Mouse (Mus musculus) kidney, embryonic 16.5 days (tissue): ENCODE measurements around the gene Eif2ak1. TPM values are rescaled to one million over a fixed set of nuclear protein-coding genes. Genes with fewer than 3 reads are reported as not detected.

Source experiments
- ATAC-seq: fragments of 200-750 bp; cut with Nextera tagmentation; 2 replicates; pipeline ENCODE4 v1.8.0; 2017; ENCODE audit warnings: moderate TSS enrichment; ENCODE audit not compliant: low FRiP score, low TSS enrichment
- H3K27ac ChIP-seq: fragments of 300-500 bp; sonication (generic); 2 replicates; pipeline ENCODE4 v1.5.1; 2014; ENCODE audit warnings: low read length
- H3K27me3 ChIP-seq: fragments of 300-500 bp; sonication (generic); 2 replicates; pipeline ENCODE4 v1.6.1; 2014; ENCODE audit warnings: low read length, control low read depth, mixed read lengths; ENCODE audit not compliant: insufficient read depth
- H3K36me3 ChIP-seq: fragments of 300-500 bp; sonication (generic); 2 replicates; pipeline ENCODE4 v1.6.1; 2014; ENCODE audit warnings: low read length, control low read depth, mixed read lengths; ENCODE audit not compliant: insufficient read depth
- H3K4me1 ChIP-seq: fragments of 300-500 bp; sonication (generic); 2 replicates; pipeline ENCODE4 v1.6.1; 2014; ENCODE audit warnings: low read length, control low read depth, mixed read lengths; ENCODE audit not compliant: insufficient read depth
- H3K4me2 ChIP-seq: fragments of 300-500 bp; sonication (generic); replicated peaks from 2 replicates; pipeline ENCODE4 v1.6.1; 2014; ENCODE audit warnings: low read depth, low read length
- H3K4me3 ChIP-seq: fragments of 300-500 bp; sonication (generic); 2 replicates; pipeline ENCODE4 v1.5.1; 2014; ENCODE audit warnings: mild to moderate bottlenecking, low read length
- H3K9ac ChIP-seq: fragments of 300-500 bp; sonication (generic); replicated peaks from 2 replicates; pipeline ENCODE4 v1.6.1; 2014; ENCODE audit warnings: low read length
- H3K9me3 ChIP-seq: fragments of 300-500 bp; sonication (generic); 2 replicates; pipeline ENCODE4 v1.6.1; 2016; ENCODE audit warnings: low read length, control low read depth
- WGBS: fragments of 180-500 bp; shearing (Covaris S2); extraction: QIAGEN DNeasy Blood & Tissue Kit; methylation state at CpG from one replicate; pipeline ENCODE4 v1.1.7; 2014; 5-methylcytosine and 5-hydroxymethylcytosine counted together
- polyA plus RNA-seq: library from polyadenylated mRNA; unstranded; fragments of >200 nt; fragmentation: Nextera tagmentation; extraction: Ambion mirVana; gene quantifications from 2 replicates; pipeline ENCODE4 v1.2.1, GENCODE M21; 2015

Gene Eif2ak1
- polyA plus RNA-seq, 1 experiment from 2014 or later, result 41.5 TPM

- Histone ChIP-seq H3K9ac (peak overlapping the region; percentile 83), H3K36me3 (no peaks in the 10 kb centered on the region), H3K4me1 (peaks cover 11% of the 10 kb centered on the region), H3K9me3 (no peaks in the 10 kb centered on the region), H3K4me2 (peak overlapping the region; percentile 72), H3K4me3 (peak overlapping the region; percentile 83), H3K27ac (0 out of 2 replicates have a peak overlapping the region, but pooled peaks have one; percentile 20), H3K27me3 (no peaks in the 10 kb centered on the region)
- peak; percentile 82 for ATAC-seq
- WGBS, result under 1% methylated on average over 32 of the region's 32 CpGs
Observed at GRCm38 (mm10) chr5:143817931-143818311, 333 bp downstream of the Eif2ak1 start.

- Histone ChIP-seq H3K36me3 (no peaks in the 10 kb centered on the region), H3K27me3 (no peaks in the 10 kb centered on the region), H3K4me3 (peak overlapping the region; percentile 83), H3K27ac (no peak overlapping the region), H3K9ac (peak overlapping the region; percentile 83), H3K9me3 (no peaks in the 10 kb centered on the region), H3K4me2 (peak overlapping the region; percentile 72), H3K4me1 (peaks cover 11% of the 10 kb centered on the region)
- 7% methylated on average over 10 of the region's 10 CpGs for WGBS
- ATAC-seq, result no peak
Observed at GRCm38 (mm10) chr5:143818461-143818860, 873 bp downstream of the Eif2ak1 start.

DNA sequence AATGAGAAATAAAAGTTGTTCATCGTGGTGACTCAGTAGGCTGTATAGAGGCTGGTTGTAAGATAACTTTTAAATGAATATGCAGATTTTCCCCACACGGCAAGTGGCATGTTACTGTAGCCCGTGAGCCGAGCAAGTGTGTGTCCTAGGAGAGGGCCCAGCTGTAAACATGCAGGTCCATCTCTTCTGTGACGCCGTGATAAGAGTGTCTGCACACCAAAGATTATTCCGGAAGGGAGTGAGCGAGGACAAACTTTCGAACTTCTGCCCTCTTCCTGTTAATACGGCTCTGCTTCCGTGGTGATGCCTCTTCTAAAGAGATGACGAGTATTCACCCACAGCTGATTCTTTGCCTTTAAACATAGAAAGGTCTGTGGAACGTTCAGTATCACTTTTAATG lies 1.4 kb downstream of the Eif2ak1 start:
- Histone ChIP-seq H3K27ac (no peak overlapping the region), H3K36me3 (no peaks in the 10 kb centered on the region), H3K27me3 (no peaks in the 10 kb centered on the region), H3K4me3 (no peak overlapping the region), H3K4me2 (peak overlapping the region; percentile 72), H3K4me1 (peaks cover 11% of the 10 kb centered on the region), H3K9me3 (no peaks in the 10 kb centered on the region), H3K9ac (no peak overlapping the region)
- no peak for ATAC-seq
- 82% methylated on average over 13 of the region's 13 CpGs for WGBS

- Histone ChIP-seq H3K4me2 (no peak overlapping the region), H3K4me3 (no peak overlapping the region), H3K9me3 (no peaks in the 10 kb centered on the region), H3K9ac (no peak overlapping the region), H3K36me3 (no peaks in the 10 kb centered on the region), H3K27ac (no peak overlapping the region), H3K27me3 (no peaks in the 10 kb centered on the region), H3K4me1 (peaks cover 11% of the 10 kb centered on the region)
- 84% methylated on average over 24 of the region's 24 CpGs for WGBS
- no peak for ATAC-seq
Observed at GRCm38 (mm10) chr5:143819906-143820660, 2.5 kb downstream of the Eif2ak1 start.

GRCm38 (mm10) chr5:143820820-143821219 lies 3.2 kb downstream of the Eif2ak1 start:
- H3K9me3 ChIP-seq, result no peaks in the 10 kb centered on the region
- no peak overlapping the region for H3K4me3 ChIP-seq
- 91% methylated on average over 5 of the region's 5 CpGs for WGBS
- H3K4me1 ChIP-seq, result peaks cover 11% of the 10 kb centered on the region
- H3K4me2 ChIP-seq, result no peak overlapping the region
- no peak overlapping the region for H3K9ac ChIP-seq
- H3K36me3 ChIP-seq, result no peaks in the 10 kb centered on the region
- H3K27me3 ChIP-seq, result no peaks in the 10 kb centered on the region
- no peak for ATAC-seq
- H3K27ac ChIP-seq, result no peak overlapping the region

DNA sequence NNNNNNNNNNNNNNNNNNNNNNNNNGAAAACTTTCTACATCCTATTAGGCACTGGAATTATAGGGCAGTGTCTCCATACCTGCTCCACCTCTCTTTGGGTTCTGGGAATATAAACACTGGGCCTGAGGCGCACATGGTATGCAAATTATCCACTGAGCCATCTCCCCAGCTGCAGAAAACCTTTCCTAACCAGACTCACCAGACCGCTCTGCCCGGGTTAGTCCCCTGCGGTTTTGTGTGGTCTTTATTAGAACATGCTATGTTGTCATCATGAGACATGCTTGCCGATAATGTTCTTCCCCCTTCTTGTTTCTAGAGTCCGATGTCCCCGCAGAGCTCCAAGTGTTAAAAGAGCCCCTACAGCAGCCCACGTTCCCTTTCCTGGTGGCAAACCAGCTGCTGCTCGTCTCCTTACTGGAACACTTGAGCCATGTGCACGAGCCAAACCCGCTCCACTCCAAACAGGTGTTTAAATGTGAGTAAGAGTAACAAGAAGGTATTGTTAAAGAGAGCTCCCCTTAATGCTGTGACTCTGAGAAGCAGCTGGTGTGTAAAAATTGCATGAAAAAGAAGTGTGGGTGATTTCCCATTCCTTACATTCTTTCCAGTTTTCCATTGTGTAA lies 54.1 kb downstream of the Eif2ak1 start:
- H3K27me3 ChIP-seq, result no peaks in the 10 kb centered on the region
- H3K9ac ChIP-seq, result no peak overlapping the region
- 83% methylated on average over 11 of the region's 11 CpGs for WGBS
- ATAC-seq, result no peak
- no peak overlapping the region for H3K4me2 ChIP-seq
- H3K4me1 ChIP-seq, result no peaks in the 10 kb centered on the region
- H3K9me3 ChIP-seq, result no peaks in the 10 kb centered on the region
- H3K36me3 ChIP-seq, result peaks cover 23% of the 10 kb centered on the region
- no peak overlapping the region for H3K4me3 ChIP-seq
- H3K27ac ChIP-seq, result no peak overlapping the region

DNA sequence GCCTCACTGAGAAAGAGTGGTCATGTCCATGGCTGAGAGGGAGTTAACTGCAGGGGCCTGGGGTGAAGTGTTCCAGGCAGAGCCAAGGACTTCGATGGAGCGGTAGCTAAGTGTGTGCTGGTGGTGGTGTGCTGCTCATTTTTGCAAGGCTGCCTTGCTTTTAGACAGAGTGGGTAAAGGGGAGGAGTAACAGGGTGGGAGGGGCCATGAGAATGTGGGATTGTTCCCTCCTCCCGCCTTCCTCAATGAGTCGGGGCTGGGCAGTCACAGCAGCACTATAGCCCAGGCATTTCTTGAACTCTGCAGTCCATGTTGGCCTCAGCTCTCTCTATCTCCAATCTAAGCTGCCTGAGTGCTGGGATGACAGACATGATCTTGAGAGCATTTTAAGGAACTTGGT lies 57.0 kb downstream of the Eif2ak1 start:
- Histone ChIP-seq H3K4me2 (no peak overlapping the region), H3K4me3 (no peak overlapping the region), H3K9ac (no peak overlapping the region), H3K27ac (no peak overlapping the region), H3K9me3 (no peaks in the 10 kb centered on the region), H3K27me3 (no peaks in the 10 kb centered on the region), H3K4me1 (no peaks in the 10 kb centered on the region), H3K36me3 (peaks cover 42% of the 10 kb centered on the region)
- WGBS, result 65% methylated on average over 4 of the region's 4 CpGs
- ATAC-seq, result no peak

GRCm38 (mm10) chr5:143885274-143885673 lies 67.7 kb downstream of the Eif2ak1 start:
- H3K9me3 ChIP-seq, result no peaks in the 10 kb centered on the region
- H3K27ac ChIP-seq, result no peak overlapping the region
- H3K4me1 ChIP-seq, result no peaks in the 10 kb centered on the region
- peaks cover 82% of the 10 kb centered on the region for H3K36me3 ChIP-seq
- no peak overlapping the region for H3K4me2 ChIP-seq
- H3K4me3 ChIP-seq, result no peak overlapping the region
- ATAC-seq, result no peak
- no peaks in the 10 kb centered on the region for H3K27me3 ChIP-seq
- H3K9ac ChIP-seq, result no peak overlapping the region
- WGBS, result 96% methylated on average over 3 of the region's 3 CpGs

GRCm38 (mm10) chr5:143890741-143891140 lies 73.2 kb downstream of the Eif2ak1 start:
- WGBS, result 75% methylated on average over 6 of the region's 6 CpGs
- H3K27me3 ChIP-seq, result no peaks in the 10 kb centered on the region
- peaks cover 35% of the 10 kb centered on the region for H3K36me3 ChIP-seq
- H3K9ac ChIP-seq, result no peak overlapping the region
- H3K4me2 ChIP-seq, result no peak overlapping the region
- H3K4me3 ChIP-seq, result no peak overlapping the region
- no peaks in the 10 kb centered on the region for H3K4me1 ChIP-seq
- no peaks in the 10 kb centered on the region for H3K9me3 ChIP-seq
- no peak overlapping the region for H3K27ac ChIP-seq
- no peak for ATAC-seq

DNA sequence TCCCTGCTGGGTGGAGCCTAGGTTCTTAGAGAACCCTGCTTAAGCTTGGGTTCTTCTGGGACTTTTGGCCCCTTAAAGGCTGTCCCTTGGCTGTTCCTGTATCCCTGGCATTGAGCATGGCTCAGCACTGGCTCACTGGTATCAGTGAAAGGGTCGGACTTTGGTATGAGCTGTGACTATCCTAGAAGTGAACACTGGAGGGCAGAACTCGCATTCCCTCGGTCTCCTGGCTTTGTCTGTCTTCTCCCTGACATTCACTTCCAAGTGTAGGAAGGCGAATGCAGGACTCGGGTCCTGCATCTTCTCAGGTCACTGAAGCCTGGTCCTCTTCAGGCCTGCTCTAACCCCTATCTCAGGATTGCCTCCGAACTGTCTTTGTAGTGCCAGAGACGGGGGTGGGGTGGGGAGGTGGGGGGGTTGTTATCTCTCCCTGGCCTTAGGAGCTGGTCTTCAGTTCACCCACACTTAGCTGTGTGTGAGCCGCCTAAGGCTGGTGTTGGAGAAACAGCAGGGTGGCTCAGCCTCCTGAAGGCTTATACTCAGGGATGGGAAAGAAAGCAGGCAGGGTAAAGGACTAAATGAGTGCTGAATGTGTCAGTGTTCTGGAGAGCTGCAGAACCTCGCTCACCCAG lies 74.8 kb downstream of the Eif2ak1 start:
- Histone ChIP-seq H3K4me2 (no peak overlapping the region), H3K9ac (no peak overlapping the region), H3K27ac (no peak overlapping the region), H3K36me3 (peaks cover 29% of the 10 kb centered on the region), H3K9me3 (no peaks in the 10 kb centered on the region), H3K4me3 (no peak overlapping the region), H3K4me1 (no peaks in the 10 kb centered on the region), H3K27me3 (no peaks in the 10 kb centered on the region)
- no peak for ATAC-seq
- 76% methylated on average over 9 of the region's 9 CpGs for WGBS
